In the genomic region with DNA sequence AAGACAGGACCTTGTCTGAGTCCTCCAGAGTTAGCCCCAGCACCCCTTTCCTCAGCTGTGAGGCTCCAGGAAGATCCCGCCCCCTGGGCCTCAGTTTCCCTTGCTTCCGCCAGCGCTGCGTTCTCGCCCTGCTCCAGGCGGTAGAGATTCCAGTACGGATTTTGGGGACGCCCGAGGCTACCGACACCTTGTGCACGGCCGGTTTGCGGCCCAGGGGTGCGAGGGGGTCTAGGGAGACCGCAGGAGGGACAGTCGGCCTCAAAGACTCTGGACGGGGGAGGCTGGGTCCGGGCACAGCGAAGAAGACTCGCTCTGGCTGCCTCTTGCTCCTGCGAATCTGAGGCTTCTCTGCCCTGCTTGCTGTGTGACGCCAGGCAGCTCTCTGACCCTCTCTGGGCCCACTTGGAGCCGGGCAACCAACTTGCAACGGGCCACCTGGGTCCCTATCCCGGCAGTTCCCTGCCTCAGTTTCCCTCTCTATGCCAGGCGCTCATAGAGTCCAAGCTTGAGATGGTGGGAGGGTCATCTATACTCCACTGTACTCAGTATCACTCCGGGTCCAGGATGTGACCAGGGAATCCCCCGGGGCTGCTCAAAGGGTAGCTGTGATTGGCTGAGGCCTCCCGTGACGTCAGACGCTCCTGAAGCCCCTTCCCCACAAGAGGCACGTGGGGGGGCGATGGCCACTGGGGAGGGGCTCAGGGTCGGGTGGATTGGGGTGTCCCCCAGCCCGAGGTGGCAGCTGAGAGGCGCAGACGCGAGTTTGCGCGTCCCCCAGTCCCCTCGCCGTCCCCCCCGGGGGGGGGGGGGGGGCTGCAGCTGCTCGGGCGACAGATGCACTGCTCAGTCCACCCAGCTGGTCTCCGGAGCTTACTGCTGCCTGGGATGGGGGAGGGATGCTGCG, we compare ENCODE assay signal across 1 mouse cellular context.
TF ChIP-seq lines count a peak whose summit lies in the region.

No protein-coding gene starts in this region.

TF ChIP-seq in MEL, 35 proteins besides CTCF, POLR2A, EP300 and RAD21:
- TF ChIP-seq HCFC1 (IDR thresholded peaks at IDR 0.05; ENCODE audit: low read depth, low read length) = peak; percentile 55; the same call in 1 of the 2 replicates
- TF ChIP-seq TBP (IDR thresholded peaks at IDR 0.05; ENCODE audit: low read depth, low read length) = 0 out of 2 replicates have a peak, but pooled peaks have one; percentile 21
- no peak for TF ChIP-seq USF2 (IDR thresholded peaks at IDR 0.05; ENCODE audit: borderline replicate concordance in 1 of 2, insufficient read depth in 1 of 2, low read depth in 1 of 2, low read length in 2 of 2)
- no peak for TF ChIP-seq MAX (IDR thresholded peaks at IDR 0.05; ENCODE audit: low read length)
- no peak for TF ChIP-seq RCOR1 (IDR thresholded peaks at IDR 0.05; ENCODE audit: low read depth, low read length)
- TF ChIP-seq MYB (IDR thresholded peaks at IDR 0.05; ENCODE audit: low read depth, low read length) = no peak
- peak; percentile 53; the same call in 1 of the 2 replicates for TF ChIP-seq SIN3A (IDR thresholded peaks at IDR 0.05; ENCODE audit: low read length)
